Mouse (Mus musculus): Measurements from ENCODE around the gene Hs1bp3.

DNA sequence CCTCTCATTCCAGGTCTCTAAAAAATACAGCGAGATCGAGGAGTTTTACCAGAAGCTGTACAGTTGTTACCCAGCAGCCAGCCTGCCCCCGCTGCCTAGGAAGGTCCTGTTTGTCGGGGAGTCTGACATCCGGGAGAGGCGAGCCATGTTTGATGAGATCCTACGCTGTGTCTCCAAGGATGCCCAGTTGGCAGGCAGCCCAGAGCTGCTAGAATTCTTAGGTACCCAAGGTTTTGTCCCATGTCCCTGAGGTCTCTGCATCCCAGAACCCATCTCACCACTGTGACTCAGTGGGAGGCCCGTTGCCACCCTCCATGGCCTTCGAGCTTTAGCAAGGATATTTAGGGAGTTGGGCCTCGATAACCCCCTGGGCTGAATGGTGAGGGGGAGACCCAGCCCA, 8.3 kb downstream of the Hs1bp3 start:
- no peak for TF ChIP-seq CTCF (IDR thresholded peaks at IDR 0.05; ENCODE audit: low read depth)
- no peak for TF ChIP-seq EP300 (IDR thresholded peaks at IDR 0.05; ENCODE audit: low read depth)
